Mouse (Mus musculus): ENCODE measurements around the gene Disc1.

Disc1 gene

GRCm38 (mm10) chr8:125102303-125102702 is 48.3 kb downstream of the Disc1 start:
- in situ Hi-C loops (cut with MboI; ENCODE audit: low pct_unique_long_range_greater_than_20kb in 1 of 2, low sequenced_read_pairs in 2 of 2, unreplicated experiment in 1 of 2), result no loop called here

DNA sequence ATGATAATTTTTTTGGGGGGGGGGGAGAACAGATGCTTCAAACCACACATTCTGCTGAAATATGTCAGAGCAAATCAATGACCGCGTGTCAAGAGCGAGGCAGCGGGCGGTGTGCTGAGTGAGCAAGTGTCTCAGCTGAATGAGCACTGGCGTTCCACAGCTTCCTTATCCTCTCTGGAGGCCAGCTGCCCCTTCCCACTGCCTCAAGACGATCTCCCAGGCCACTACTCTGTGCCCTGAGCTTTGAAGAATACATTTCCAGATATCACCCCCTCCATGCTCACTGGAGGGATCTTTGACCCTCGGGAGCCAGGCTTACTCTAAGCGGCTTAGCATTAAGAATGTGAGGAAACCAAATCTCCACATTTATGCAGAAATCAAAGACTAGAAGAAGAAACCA is 59.2 kb downstream of the Disc1 start:
- in situ Hi-C loops (cut with MboI; ENCODE audit: low pct_unique_long_range_greater_than_20kb in 1 of 2, low sequenced_read_pairs in 2 of 2, unreplicated experiment in 1 of 2), result no loop called here

GRCm38 (mm10) chr8:125113831-125114230 is 59.8 kb downstream of the Disc1 start:
- in situ Hi-C loops (cut with MboI; ENCODE audit: low pct_unique_long_range_greater_than_20kb in 1 of 2, low sequenced_read_pairs in 2 of 2, unreplicated experiment in 1 of 2), result no loop called here

DNA sequence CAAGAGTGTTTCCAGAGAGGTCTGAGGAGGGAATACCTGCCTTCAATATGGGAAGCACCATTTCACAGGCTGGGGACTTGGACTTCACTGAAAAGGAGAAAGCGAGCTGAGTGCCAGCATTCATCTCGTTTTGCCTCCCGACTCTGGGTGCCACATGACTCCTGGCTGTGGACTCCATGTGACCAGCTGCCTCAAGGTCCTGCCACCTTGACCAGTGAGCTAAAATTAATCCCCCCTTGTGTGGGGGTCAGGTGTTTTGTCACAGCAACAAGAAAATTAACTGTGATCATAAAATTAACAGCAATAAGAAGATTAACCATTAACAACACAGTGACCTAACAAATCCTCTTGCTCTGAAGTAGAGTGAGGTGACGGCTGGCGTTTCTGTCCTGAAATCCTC is 61.3 kb downstream of the Disc1 start:
- in situ Hi-C loops (cut with MboI; ENCODE audit: low pct_unique_long_range_greater_than_20kb in 1 of 2, low sequenced_read_pairs in 2 of 2, unreplicated experiment in 1 of 2), result no loop called here

DNA sequence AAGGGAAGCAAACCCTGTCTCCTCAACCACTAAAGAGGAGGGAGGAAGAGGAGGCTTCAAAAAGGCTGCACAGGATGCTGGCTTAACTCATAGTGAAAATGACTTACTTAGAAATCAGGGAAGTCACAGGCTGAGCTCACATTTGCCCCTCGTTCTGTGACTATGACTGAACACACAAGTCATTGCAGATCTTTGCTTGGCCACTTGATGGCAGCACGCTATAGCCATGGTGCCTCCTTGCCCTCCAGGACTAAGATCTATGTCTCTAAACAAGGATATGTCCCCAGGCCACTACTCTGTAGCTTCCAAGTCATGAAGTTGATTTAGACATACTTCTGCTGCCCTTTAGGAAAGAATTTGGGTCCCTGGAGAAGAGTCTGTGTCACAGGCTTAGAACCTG is 62.6 kb downstream of the Disc1 start:
- in situ Hi-C loops (cut with MboI; ENCODE audit: low pct_unique_long_range_greater_than_20kb in 1 of 2, low sequenced_read_pairs in 2 of 2, unreplicated experiment in 1 of 2), result no loop called here

GRCm38 (mm10) chr8:125126482-125126881 is 72.5 kb downstream of the Disc1 start:
- in situ Hi-C loops (cut with MboI; ENCODE audit: low pct_unique_long_range_greater_than_20kb in 1 of 2, low sequenced_read_pairs in 2 of 2, unreplicated experiment in 1 of 2), result no loop called here

- in situ Hi-C loops (cut with MboI; ENCODE audit: low pct_unique_long_range_greater_than_20kb in 1 of 2, low sequenced_read_pairs in 2 of 2, unreplicated experiment in 1 of 2), result no loop called here
Observed at GRCm38 (mm10) chr8:125127621-125128020, 73.6 kb downstream of the Disc1 start.

- in situ Hi-C loops (cut with MboI; ENCODE audit: low pct_unique_long_range_greater_than_20kb in 1 of 2, low sequenced_read_pairs in 2 of 2, unreplicated experiment in 1 of 2), result no loop called here
Observed at GRCm38 (mm10) chr8:125128305-125128704, 74.3 kb downstream of the Disc1 start.

DNA sequence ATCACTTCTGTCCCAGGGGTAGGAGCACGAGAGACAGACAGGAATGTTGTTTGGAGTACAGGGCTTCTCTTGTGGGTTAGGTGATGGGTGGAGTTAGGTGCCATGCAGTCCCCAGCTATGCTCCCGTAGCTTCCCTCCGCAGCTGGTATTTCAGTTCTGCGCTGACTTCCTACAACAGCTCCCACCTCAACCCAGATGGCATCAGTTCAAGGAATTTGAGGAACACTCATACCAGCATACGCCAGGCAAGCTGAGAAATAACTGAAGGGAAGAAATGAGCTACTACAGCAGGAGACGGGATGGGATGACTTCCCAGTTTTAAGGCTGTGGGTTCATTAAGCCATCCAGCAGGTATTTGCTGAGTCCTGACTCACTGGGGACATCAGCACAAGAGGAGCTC is 76.8 kb downstream of the Disc1 start:
- in situ Hi-C loops (cut with MboI; ENCODE audit: low pct_unique_long_range_greater_than_20kb in 1 of 2, low sequenced_read_pairs in 2 of 2, unreplicated experiment in 1 of 2), result no loop called here

GRCm38 (mm10) chr8:125131265-125131664 is 77.3 kb downstream of the Disc1 start:
- in situ Hi-C loops (cut with MboI; ENCODE audit: low pct_unique_long_range_greater_than_20kb in 1 of 2, low sequenced_read_pairs in 2 of 2, unreplicated experiment in 1 of 2), result no loop called here

DNA sequence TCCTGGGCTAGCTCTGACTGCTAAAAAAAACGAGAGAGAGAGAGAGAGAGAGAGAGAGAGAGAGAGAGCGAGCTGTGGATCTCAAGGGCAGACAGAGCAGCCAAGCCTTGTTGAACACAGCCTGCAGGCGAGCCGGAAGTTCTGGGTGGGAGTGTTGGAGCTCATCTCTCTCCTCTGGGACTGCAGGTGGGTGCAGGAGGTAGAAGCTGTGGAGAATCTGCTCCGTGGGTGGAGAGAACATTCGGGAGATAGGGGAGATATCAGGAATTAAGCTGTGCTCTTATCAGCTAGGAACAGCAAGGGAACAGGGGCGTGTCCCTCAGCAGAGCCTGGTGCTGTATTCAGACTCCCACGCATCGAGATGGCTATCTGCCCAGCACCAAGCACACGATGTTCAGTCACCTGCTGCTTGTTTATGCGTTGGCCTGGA is 79.7 kb downstream of the Disc1 start:
- in situ Hi-C loops (cut with MboI; ENCODE audit: low pct_unique_long_range_greater_than_20kb in 1 of 2, low sequenced_read_pairs in 2 of 2, unreplicated experiment in 1 of 2), result no loop called here

DNA sequence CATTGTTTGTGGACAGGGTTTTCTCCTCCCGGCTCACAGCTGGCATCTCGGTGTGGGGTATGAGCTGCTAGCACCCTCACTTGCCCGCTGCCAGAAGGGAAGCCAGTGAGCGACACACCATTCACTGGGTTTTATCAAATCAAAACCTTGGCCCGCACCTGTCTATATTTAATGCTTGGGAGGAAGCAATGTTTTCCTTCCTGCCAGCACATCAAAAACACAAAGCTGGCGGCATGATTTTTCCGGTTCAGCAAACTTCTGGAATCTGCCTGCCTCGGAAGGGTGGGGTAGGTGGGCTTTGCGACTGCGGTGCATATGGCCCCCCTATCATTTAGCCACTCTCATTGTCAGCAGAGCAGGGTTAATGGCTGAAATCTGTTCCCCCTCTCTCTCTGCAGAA is 80.9 kb downstream of the Disc1 start:
- in situ Hi-C loops (cut with MboI; ENCODE audit: low pct_unique_long_range_greater_than_20kb in 1 of 2, low sequenced_read_pairs in 2 of 2, unreplicated experiment in 1 of 2), result no loop called here

DNA sequence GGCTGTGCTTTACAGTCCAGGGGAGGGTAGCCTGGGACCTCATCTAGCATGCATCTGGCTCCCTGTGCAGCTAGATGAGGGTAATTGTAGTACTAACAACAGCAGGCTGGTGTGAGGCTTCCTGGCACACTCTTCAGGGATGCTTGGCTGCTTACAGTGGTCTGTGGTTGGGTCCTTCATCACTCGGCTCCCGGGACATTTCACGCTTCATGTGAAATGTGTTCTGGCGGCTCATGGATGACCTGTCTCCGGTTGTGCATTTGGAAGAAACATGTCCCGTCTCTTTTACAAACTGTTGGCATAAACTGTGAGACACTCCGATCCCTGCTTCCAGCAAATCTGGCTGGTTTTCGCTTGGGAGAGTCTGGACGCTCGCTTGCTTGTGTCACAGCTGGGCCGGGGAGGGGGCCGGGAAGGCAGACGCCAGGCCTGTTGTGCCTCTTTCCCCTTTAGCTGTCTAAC is 85.7 kb downstream of the Disc1 start:
- in situ Hi-C loops (cut with MboI; ENCODE audit: low pct_unique_long_range_greater_than_20kb in 1 of 2, low sequenced_read_pairs in 2 of 2, unreplicated experiment in 1 of 2), result no loop called here

DNA sequence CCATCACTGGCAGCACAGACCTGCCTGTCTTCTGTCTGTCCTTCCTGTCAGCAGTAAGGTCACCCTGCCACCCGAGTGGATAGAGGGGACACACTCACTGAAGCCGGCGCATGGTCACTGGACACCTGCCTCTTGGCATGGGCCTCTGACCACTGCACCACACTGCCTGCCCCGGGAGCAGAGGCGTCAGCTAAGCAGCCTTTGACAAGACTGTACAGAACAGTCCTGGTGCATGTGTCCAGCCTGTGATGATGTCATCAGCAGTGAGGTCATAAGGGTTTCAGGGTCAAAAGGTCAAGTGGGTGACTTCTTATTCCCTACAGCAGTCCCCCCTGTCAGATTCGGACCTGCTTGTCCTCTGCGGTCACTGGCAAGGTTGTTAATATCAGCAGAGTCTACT is 87.0 kb downstream of the Disc1 start:
- in situ Hi-C loops (cut with MboI; ENCODE audit: low pct_unique_long_range_greater_than_20kb in 1 of 2, low sequenced_read_pairs in 2 of 2, unreplicated experiment in 1 of 2), result no loop called here

DNA sequence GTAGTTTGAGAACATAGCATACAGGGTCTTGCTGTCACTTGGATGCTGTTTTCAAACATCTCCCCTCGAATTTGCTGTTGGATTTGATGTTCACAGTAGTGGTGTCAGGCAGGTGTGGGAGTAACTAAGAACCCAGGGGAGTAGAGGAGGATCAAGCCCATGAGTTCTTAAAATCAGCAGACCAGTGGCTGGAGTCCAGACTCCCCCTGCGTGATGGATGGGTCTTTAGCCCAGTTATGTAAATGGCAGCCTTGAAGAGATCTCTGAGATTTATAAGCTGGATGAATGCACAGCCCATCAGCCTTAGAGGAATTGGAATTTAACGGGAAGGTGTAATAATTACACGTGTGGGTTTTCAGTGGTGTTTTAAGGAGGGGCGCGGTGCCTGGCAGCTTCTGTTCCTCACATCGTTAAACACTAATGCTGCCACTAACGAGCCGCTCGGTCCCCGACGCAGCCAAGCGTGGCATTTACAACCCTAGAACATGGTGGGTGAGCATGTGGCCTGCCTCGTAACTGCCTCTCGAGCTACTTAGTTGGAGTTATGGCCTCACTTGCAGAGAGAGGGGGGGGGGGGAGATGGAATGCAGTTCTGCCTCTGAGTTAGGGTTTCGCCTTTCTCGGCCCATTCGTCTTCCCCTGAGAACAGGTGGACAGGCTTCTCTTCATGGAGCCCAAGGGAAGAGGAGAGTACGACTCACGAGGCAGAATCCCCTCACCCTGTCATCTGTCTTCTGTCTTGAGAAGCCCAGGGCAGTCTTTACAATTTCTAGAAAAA is 103.1 kb downstream of the Disc1 start:
- in situ Hi-C loops (cut with MboI; ENCODE audit: low pct_unique_long_range_greater_than_20kb in 1 of 2, low sequenced_read_pairs in 2 of 2, unreplicated experiment in 1 of 2), result no loop called here

- in situ Hi-C loops (cut with MboI; ENCODE audit: low pct_unique_long_range_greater_than_20kb in 1 of 2, low sequenced_read_pairs in 2 of 2, unreplicated experiment in 1 of 2), result no loop called here
Observed at GRCm38 (mm10) chr8:125157641-125158005, 103.6 kb downstream of the Disc1 start.

- in situ Hi-C loops (cut with MboI; ENCODE audit: low pct_unique_long_range_greater_than_20kb in 1 of 2, low sequenced_read_pairs in 2 of 2, unreplicated experiment in 1 of 2), result no loop called here
Observed at GRCm38 (mm10) chr8:125159387-125159786, 105.4 kb downstream of the Disc1 start.

GRCm38 (mm10) chr8:125163491-125163890 is 109.5 kb downstream of the Disc1 start:
- in situ Hi-C loops (cut with MboI; ENCODE audit: low pct_unique_long_range_greater_than_20kb in 1 of 2, low sequenced_read_pairs in 2 of 2, unreplicated experiment in 1 of 2), result no loop called here

DNA sequence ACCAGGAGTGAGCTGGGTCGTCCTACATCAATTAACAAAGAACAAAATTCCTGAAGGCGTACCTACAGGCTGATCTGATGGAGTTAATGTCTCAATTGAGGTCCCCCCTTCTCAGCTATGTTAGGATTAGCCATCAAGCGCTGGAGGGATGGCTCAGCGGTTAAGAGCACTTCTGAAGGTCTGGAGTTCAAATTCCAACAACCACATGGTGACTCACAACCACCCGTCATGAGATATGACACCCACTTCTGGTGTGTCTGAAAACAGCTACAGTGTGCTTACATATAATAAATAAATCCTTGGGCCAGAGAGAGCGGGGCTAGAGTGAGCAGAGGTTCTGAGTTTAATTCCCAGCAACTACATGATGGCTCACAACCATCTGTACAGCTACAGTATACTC is 109.9 kb downstream of the Disc1 start:
- in situ Hi-C loops (cut with MboI; ENCODE audit: low pct_unique_long_range_greater_than_20kb in 1 of 2, low sequenced_read_pairs in 2 of 2, unreplicated experiment in 1 of 2), result no loop called here

Data from mouse embryonic stem cell (cell line).